Mouse (Mus musculus) forebrain, embryonic 15.5 days (tissue): Measurements from ENCODE around the gene Med24. TPM values are rescaled to one million over a fixed set of nuclear protein-coding genes. Genes with fewer than 3 reads are reported as not detected.
"Not testable (repeated sequence)": the region's sequence is repeated elsewhere in the genome, so short reads cannot be mapped to it uniquely, and the experiment has no call there.

ENCODE experiments used
- ATAC-seq: fragments of 200-750 bp; cut with Nextera tagmentation; replicated peaks from 2 replicates; pipeline ENCODE4 v1.8.0; 2017; ENCODE audit warnings: mild to moderate bottlenecking, moderate TSS enrichment, moderate library complexity
- H3K27ac ChIP-seq: fragments of 300-500 bp; sonication (generic); replicated peaks from 2 replicates; pipeline ENCODE4 v1.5.1; 2015; ENCODE audit warnings: mild to moderate bottlenecking, inconsistent platforms
- H3K27me3 ChIP-seq: fragments of 300-500 bp; sonication (generic); 2 replicates; pipeline ENCODE4 v1.6.1; 2015; ENCODE audit warnings: inconsistent platforms
- H3K36me3 ChIP-seq: fragments of 300-500 bp; sonication (generic); 2 replicates; pipeline ENCODE4 v1.6.1; 2015; ENCODE audit warnings: mild to moderate bottlenecking, inconsistent platforms
- H3K4me1 ChIP-seq: fragments of 300-500 bp; sonication (generic); 2 replicates; pipeline ENCODE4 v1.6.1; 2015; ENCODE audit warnings: inconsistent platforms
- H3K4me2 ChIP-seq: fragments of 300-500 bp; sonication (generic); replicated peaks from 2 replicates; pipeline ENCODE4 v1.6.1; 2015; ENCODE audit warnings: mild to moderate bottlenecking, inconsistent platforms
- H3K4me3 ChIP-seq: fragments of 300-500 bp; sonication (generic); 2 replicates; pipeline ENCODE4 v1.5.1; 2015; ENCODE audit warnings: mild to moderate bottlenecking, inconsistent platforms
- H3K9ac ChIP-seq: fragments of 300-500 bp; sonication (generic); replicated peaks from 2 replicates; pipeline ENCODE4 v1.6.1; 2015; ENCODE audit warnings: mild to moderate bottlenecking, inconsistent platforms
- H3K9me3 ChIP-seq: fragments of 300-500 bp; sonication (generic); 2 replicates; pipeline ENCODE4 v1.6.1; 2016; ENCODE audit warnings: inconsistent platforms
- WGBS: fragments of 180-500 bp; shearing (Covaris S2); methylation state at CpG from one replicate; pipeline ENCODE4 v1.1.7; 2015; ENCODE audit warnings: mixed read lengths; 5-methylcytosine and 5-hydroxymethylcytosine counted together
- polyA plus RNA-seq: library from polyadenylated mRNA; unstranded; fragments of >200 nt; fragmentation: Nextera tagmentation; extraction: Ambion mirVana; gene quantifications from 2 replicates; pipeline ENCODE4 v1.2.1, GENCODE M21; 2015

Med24 gene
- polyA plus RNA-seq, 1 experiment from 2014 or later, result 85.1 TPM

GRCm38 (mm10) chr11:98723098-98723497 lies 6.1 kb downstream of the Med24 start:
- H3K4me3 ChIP-seq, result no peak overlapping the region
- H3K4me2 ChIP-seq, result no peak overlapping the region
- no peak overlapping the region for H3K9ac ChIP-seq
- ATAC-seq, result no peak
- no peaks in the 10 kb centered on the region for H3K9me3 ChIP-seq
- no peak overlapping the region for H3K27ac ChIP-seq
- H3K36me3 ChIP-seq, result peaks cover 23% of the 10 kb centered on the region
- H3K27me3 ChIP-seq, result no peaks in the 10 kb centered on the region
- peaks cover 12% of the 10 kb centered on the region for H3K4me1 ChIP-seq
- 86% methylated on average over 7 of the region's 7 CpGs for WGBS

GRCm38 (mm10) chr11:98721458-98722226 lies 7.6 kb downstream of the Med24 start:
- Histone ChIP-seq H3K27me3 (no peaks in the 10 kb centered on the region), H3K9me3 (no peaks in the 10 kb centered on the region), H3K4me3 (no peak overlapping the region), H3K9ac (no peak overlapping the region), H3K36me3 (peaks cover 23% of the 10 kb centered on the region), H3K27ac (no peak overlapping the region), H3K4me1 (peaks cover 11% of the 10 kb centered on the region), H3K4me2 (no peak overlapping the region)
- ATAC-seq, result no peak
- WGBS, result 65% methylated on average over 24 of the region's 24 CpGs

GRCm38 (mm10) chr11:98720756-98721155 lies 8.5 kb downstream of the Med24 start:
- WGBS, result 72% methylated on average over 2 of the region's 2 CpGs
- no peak for ATAC-seq
- Histone ChIP-seq H3K27me3 (no peaks in the 10 kb centered on the region), H3K4me1 (peaks cover 11% of the 10 kb centered on the region), H3K4me2 (no peak overlapping the region), H3K9ac (no peak overlapping the region), H3K27ac (no peak overlapping the region), H3K9me3 (no peaks in the 10 kb centered on the region), H3K36me3 (peaks cover 22% of the 10 kb centered on the region), H3K4me3 (no peak overlapping the region)

DNA sequence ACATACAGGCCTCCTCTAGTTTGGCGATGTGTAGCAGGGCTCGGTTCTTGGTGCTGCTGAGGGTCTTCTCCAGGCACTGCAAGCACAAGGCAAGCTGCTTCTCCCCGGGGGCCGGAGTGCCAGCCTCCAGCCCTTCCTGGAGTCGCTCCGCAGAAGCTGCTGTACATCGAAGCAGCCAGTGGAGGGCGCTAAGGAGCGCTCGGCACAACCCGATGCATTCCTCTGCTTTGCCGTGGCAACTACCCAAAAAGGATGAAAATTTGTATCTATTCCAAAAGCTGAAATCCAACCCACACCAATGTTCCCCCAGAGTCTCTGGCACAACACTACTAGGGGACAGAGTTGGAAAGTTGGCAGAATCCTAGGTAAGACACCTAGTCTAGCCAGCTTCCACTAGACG lies 11.3 kb downstream of the Med24 start:
- peaks cover 11% of the 10 kb centered on the region for H3K4me1 ChIP-seq
- 13% methylated on average over 13 of the region's 13 CpGs for WGBS
- H3K4me3 ChIP-seq, result no peak overlapping the region
- no peak for ATAC-seq
- no peaks in the 10 kb centered on the region for H3K27me3 ChIP-seq
- no peaks in the 10 kb centered on the region for H3K9me3 ChIP-seq
- H3K36me3 ChIP-seq, result peaks cover 28% of the 10 kb centered on the region
- no peak overlapping the region for H3K4me2 ChIP-seq
- no peak overlapping the region for H3K9ac ChIP-seq
- 0 out of 2 replicates have a peak overlapping the region, but pooled peaks have one; percentile 43 for H3K27ac ChIP-seq

GRCm38 (mm10) chr11:98715946-98716345 lies 13.3 kb downstream of the Med24 start:
- WGBS, result 92% methylated on average over 9 of the region's 9 CpGs

DNA sequence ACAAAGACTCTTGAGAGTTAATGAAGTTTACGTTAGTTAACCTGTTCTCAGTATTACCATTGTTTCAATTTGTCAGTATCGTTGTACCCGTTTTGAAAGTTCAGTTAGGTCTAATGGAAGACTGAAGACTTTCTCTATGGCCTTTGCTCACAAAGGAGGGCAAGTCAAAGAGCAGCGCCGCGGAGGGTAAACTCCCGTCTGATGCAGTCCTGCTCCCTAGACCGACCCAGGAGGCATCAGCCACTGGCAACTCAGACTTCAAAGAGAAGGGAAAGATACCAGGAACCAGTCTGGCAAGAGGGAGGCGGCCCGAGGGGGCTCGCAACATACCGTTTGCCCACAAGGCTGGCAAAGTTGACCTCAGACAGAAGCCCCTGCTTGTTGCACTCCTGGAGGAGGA lies 15.5 kb downstream of the Med24 start:
- 79% methylated on average over 12 of the region's 12 CpGs for WGBS
- H3K36me3 ChIP-seq, result peaks cover 58% of the 10 kb centered on the region
- no peak for ATAC-seq

More at GRCm38 (mm10) chr11:98715946-98716345, 13.3 kb downstream of the Med24 start:
- no peaks in the 10 kb centered on the region for H3K27me3 ChIP-seq
- H3K4me2 ChIP-seq, result no peak overlapping the region
- H3K4me3 ChIP-seq, result no peak overlapping the region
- no peak overlapping the region for H3K27ac ChIP-seq
- H3K9ac ChIP-seq, result no peak overlapping the region
- peaks cover 11% of the 10 kb centered on the region for H3K4me1 ChIP-seq
- no peak for ATAC-seq
- H3K9me3 ChIP-seq, result no peaks in the 10 kb centered on the region
- peaks cover 43% of the 10 kb centered on the region for H3K36me3 ChIP-seq

GRCm38 (mm10) chr11:98712009-98712408 lies 17.2 kb downstream of the Med24 start:
- H3K27me3 ChIP-seq, ATAC-seq, H3K4me1 ChIP-seq, H3K4me2 ChIP-seq, H3K9me3 ChIP-seq, H3K4me3 ChIP-seq, H3K9ac ChIP-seq, H3K27ac ChIP-seq: not testable (repeated sequence)
- WGBS, result 91% methylated on average over 6 of the region's 6 CpGs
- H3K36me3 ChIP-seq, result peaks cover 68% of the 10 kb centered on the region

More for the DNA sequence above, 15.5 kb downstream of the Med24 start:
- H3K9ac ChIP-seq, result no peak overlapping the region
- no peak overlapping the region for H3K4me2 ChIP-seq
- no peak overlapping the region for H3K27ac ChIP-seq
- H3K4me1 ChIP-seq, result peaks cover 11% of the 10 kb centered on the region
- H3K9me3 ChIP-seq, result no peaks in the 10 kb centered on the region
- no peak overlapping the region for H3K4me3 ChIP-seq
- no peaks in the 10 kb centered on the region for H3K27me3 ChIP-seq

DNA sequence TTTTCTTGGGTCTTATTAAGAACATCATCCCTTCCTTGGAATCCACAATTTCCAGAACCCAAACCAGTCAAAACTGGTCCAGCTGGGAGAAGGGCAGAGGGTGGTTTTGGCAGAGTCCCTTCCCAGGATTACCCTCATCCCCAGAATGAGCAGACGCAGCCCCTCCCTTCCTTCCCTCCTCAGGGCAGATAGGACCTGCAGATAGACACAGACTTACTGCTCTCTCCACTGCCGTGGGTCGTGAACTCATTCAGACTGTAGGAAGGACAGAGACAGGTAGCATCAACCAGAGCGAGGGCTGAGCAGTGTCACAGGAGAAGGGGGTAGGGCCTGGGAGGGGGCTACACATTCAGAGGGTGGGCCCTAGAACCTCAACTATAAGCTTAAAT lies 18.2 kb downstream of the Med24 start:
- no peaks in the 10 kb centered on the region for H3K27me3 ChIP-seq
- no peak overlapping the region for H3K27ac ChIP-seq
- no peak overlapping the region for H3K4me2 ChIP-seq
- WGBS, result 86% methylated on average over 4 of the region's 4 CpGs
- H3K4me1 ChIP-seq, result 0 out of 2 replicates have a peak, but pooled peaks cover 4% of the 10 kb centered on the region
- ATAC-seq, result no peak
- peaks cover 78% of the 10 kb centered on the region for H3K36me3 ChIP-seq
- no peaks in the 10 kb centered on the region for H3K9me3 ChIP-seq
- H3K4me3 ChIP-seq, result no peak overlapping the region
- H3K9ac ChIP-seq, result no peak overlapping the region

DNA sequence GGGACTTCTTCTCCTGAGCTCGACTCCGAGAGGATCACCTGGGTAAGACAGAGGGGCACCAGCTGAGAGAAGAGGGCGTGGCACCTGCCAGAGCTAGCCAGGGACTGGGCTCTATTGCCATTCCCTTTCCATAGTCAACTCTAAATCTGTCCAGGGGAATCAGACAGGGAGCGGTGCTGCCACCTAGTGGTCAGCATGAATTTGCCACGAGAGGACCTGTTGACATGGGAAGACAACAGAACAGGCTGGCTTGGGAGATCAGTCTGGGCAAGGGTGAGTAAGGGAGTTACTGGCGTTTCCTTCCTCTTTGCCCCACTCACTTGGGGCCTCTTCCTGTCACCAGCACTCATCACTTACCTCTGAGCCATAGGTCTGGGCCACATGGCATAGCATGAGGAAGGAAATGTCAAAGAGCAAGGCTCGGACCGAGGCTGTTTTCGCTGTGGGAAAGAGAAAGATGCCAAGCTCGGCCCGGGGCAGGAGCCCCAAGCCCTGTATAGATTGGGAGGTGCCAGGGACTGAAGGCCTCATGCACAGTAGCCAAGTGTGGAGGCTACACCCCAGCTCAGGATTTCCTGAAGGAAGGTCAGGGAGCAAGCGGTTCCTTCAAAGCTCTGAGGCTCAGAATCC lies 18.7 kb downstream of the Med24 start:
- Histone ChIP-seq H3K9me3 (no peaks in the 10 kb centered on the region), H3K4me1 (0 out of 2 replicates have a peak, but pooled peaks cover 4% of the 10 kb centered on the region), H3K4me2 (no peak overlapping the region), H3K36me3 (peaks cover 77% of the 10 kb centered on the region), H3K27ac (no peak overlapping the region), H3K9ac (no peak overlapping the region), H3K4me3 (no peak overlapping the region), H3K27me3 (no peaks in the 10 kb centered on the region)
- peak; percentile 51; the same call in 1 of the 2 replicates for ATAC-seq
- 52% methylated on average over 12 of the region's 12 CpGs for WGBS

GRCm38 (mm10) chr11:98709001-98709741 lies 20.1 kb downstream of the Med24 start:
- H3K4me1 ChIP-seq, result 0 out of 2 replicates have a peak, but pooled peaks cover 4% of the 10 kb centered on the region
- no peak overlapping the region for H3K27ac ChIP-seq
- H3K4me3 ChIP-seq, result no peak overlapping the region
- peaks cover 80% of the 10 kb centered on the region for H3K36me3 ChIP-seq
- no peak for ATAC-seq
- no peaks in the 10 kb centered on the region for H3K27me3 ChIP-seq
- no peak overlapping the region for H3K4me2 ChIP-seq
- WGBS, result 86% methylated on average over 26 of the region's 26 CpGs
- H3K9me3 ChIP-seq, result no peaks in the 10 kb centered on the region
- no peak overlapping the region for H3K9ac ChIP-seq

GRCm38 (mm10) chr11:98708282-98708956 lies 20.8 kb downstream of the Med24 start:
- WGBS, result 89% methylated on average over 19 of the region's 19 CpGs
- Histone ChIP-seq H3K4me1 (0 out of 2 replicates have a peak, but pooled peaks cover 4% of the 10 kb centered on the region), H3K9ac (no peak overlapping the region), H3K4me2 (no peak overlapping the region), H3K36me3 (peaks cover 75% of the 10 kb centered on the region), H3K9me3 (no peaks in the 10 kb centered on the region), H3K4me3 (no peak overlapping the region), H3K27me3 (no peaks in the 10 kb centered on the region), H3K27ac (no peak overlapping the region)
- ATAC-seq, result no peak
